Mouse (Mus musculus) myocyte (in vitro differentiated cells): ENCODE results near the gene Rad54l2.

Experiments
- MAX ChIP-seq: IDR thresholded peaks from one replicate; pipeline ENCODE4 v1.6.1; 2011; ENCODE audit warnings: low read depth, mild to moderate bottlenecking, control low read depth
- MYOD1 ChIP-seq, 3 experiments: IDR thresholded peaks; one replicate each; pipeline ENCODE4 v1.6.1; 2011; ENCODE audit warnings: control low read depth in 2 of 3, low read depth in 2 of 3, mild to moderate bottlenecking in 2 of 3, moderate library complexity in 1 of 3; ENCODE audit not compliant: insufficient read length in 2 of 3, control insufficient read depth in 1 of 3
- MYOG ChIP-seq, 3 experiments: IDR thresholded peaks; one replicate each; pipeline ENCODE4 v1.6.1; 2011; ENCODE audit warnings: control low read depth in 2 of 3, low read depth in 2 of 3, mild to moderate bottlenecking in 2 of 3; ENCODE audit not compliant: insufficient read length in 2 of 3, control insufficient read depth in 1 of 3, insufficient read depth in 1 of 3
- POLR2A ChIP-seq: IDR thresholded peaks from one replicate; pipeline ENCODE4 v1.6.1; 2011; ENCODE audit warnings: low read depth, mild to moderate bottlenecking, control low read depth, moderate library complexity; ENCODE audit not compliant: insufficient read length
- TCF12 ChIP-seq: IDR thresholded peaks from one replicate; pipeline ENCODE4 v1.6.1; 2011; ENCODE audit warnings: mild to moderate bottlenecking, control low read depth; ENCODE audit not compliant: poor library complexity, insufficient read depth, severe bottlenecking
- TCF3 ChIP-seq: IDR thresholded peaks from one replicate; pipeline ENCODE4 v1.6.1; 2011; ENCODE audit warnings: low read depth, control low read depth; ENCODE audit not compliant: insufficient read length
- USF1 ChIP-seq: IDR thresholded peaks from one replicate; pipeline ENCODE4 v1.6.1; 2011; ENCODE audit warnings: low read depth, mild to moderate bottlenecking, control low read depth, moderate library complexity

GRCm38 (mm10) chr9:106752135-106752534, 36.9 kb downstream of the Rad54l2 start:
- no peak for TF ChIP-seq MYOD1 (IDR thresholded peaks at IDR 0.05; ENCODE audit: control insufficient read depth in 1 of 3, insufficient read length in 2 of 3, low read depth in 2 of 3)
- TF ChIP-seq USF1, result no peak
- TF ChIP-seq TCF12, result no peak
- no peak for TF ChIP-seq TCF3
- TF ChIP-seq POLR2A, result no peak
- TF ChIP-seq MYOG (IDR thresholded peaks at IDR 0.05; ENCODE audit: control insufficient read depth in 1 of 3, insufficient read depth in 1 of 3, insufficient read length in 2 of 3, low read depth in 2 of 3), result no peak
- TF ChIP-seq MAX, result no peak
